Mouse (Mus musculus): ENCODE results near the gene Mpig6b.

Mpig6b gene

DNA sequence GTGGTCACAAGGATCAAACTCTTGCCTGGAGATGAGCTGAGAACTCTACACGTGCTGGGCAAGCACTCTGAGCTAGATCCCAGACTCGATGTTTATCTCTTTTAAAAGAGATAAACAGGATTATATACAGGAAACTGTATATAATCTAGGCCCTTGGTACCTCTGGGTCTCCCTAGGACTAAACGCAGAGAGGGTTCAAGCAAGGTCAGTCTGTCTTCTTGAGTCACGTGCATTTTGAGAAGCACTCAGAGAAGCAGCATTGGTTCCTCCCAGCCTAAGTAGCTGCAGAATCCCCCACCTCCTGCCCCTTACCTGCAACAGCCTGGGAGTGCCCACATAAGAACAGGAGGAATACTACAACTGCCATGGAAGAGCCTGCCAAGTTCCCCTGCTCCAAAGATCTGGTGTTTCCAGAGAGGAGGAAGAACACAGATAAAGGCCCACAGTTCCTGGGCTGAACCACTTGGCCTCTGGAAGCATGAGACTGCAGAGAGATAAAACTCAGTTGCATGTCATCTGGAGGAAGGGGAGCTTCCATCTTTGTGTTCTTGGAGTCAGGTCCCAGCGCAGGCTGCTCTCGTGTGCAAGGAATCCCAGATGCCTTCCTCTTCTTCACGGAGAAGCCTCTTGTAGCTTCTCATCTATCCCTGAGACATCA is 19.4 kb upstream of the Mpig6b start, which contains the start of gene Ly6g6f:
Ly6g6f (minus strand) TSS at position 403 of the 658 bp plus-strand sequence.
- no peak for DNase-seq (ENCODE audit: low read depth, low spot score)

DNA sequence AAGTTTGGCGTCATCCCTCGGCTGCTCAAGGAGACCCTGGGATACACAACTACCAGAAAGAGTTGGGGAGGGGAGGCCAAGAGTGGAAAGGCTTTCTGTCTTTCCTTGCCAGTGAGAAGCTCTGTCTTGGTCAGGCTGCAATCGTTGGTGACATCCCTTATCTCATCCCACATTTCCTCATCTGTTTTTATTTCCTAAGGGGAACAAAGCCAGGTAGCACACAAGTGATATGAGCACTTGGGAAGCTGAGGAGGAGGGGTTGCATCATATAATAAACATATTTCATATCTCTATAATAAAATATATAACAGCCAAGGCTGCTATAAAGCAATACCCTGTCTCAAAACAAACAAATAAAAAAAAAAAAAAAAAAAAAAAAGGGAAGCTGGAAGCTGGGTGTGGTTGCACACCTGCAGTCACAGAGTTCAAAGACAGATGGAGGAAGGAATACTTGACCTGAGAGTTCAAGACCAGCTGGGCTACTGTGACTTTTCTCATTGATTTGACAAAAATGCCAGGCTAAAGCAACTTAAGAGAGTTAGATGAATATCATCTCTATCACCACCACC is 18.0 kb upstream of the Mpig6b start:
- DNase-seq (ENCODE audit: low read depth, low spot score) = no peak

DNA sequence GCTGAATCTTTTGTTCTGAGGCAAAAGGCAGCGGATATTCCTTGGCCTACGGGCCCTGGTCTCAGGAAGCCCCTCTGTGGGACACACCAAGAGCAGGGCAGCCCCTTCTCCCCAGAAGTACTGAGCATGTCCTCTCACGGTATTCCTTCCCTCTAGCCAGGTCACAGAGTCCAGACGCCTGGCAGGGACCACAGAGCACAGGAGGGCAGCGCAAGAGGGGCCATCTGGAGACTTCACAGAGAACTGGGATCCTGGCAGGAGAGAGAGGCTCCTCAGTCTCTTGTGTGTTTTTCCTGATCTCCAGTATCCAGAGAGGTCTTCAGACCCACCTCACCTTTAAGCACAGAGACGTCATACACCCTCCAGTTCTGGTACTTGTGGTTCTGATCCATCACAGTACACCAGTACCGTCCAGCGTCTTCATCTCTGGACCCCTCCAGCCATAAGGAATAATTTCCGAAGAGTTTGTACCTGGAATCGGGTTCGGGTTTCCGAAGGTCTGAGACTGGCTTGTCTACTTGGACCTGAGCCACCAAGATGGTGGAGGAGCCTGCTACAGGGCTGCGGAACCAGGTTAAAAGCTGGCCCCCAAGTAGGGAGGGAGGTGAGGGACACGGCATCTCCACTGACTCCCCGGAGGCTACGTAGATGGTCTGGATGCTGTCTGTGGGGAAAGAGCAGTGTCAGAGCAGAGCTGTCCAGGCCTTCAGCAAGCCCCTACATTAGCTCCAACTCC is 17.0 kb upstream of the Mpig6b start:
- no peak for DNase-seq (ENCODE audit: low read depth, low spot score)

DNA sequence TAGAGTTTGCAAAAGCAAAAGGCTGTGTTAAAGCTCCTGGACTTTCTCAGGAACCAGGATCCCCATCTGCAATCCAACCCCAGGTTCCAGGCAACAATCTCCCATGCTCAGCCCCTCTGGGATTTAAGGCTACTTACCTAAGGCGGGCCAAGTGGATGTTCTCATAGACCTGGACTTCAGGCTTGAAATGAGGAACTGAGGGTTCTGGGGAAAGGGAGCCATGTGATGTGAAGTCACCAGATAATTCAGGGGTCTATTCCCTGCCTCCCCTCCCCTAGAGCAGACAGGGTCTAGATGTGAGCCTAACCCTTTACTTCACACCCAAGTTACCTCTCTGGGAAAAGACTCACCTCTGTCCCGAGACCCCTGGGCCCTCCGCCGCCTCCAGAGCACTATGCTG is 14.7 kb upstream of the Mpig6b start:
- DNase-seq (ENCODE audit: low read depth, low spot score) = no peak

DNA sequence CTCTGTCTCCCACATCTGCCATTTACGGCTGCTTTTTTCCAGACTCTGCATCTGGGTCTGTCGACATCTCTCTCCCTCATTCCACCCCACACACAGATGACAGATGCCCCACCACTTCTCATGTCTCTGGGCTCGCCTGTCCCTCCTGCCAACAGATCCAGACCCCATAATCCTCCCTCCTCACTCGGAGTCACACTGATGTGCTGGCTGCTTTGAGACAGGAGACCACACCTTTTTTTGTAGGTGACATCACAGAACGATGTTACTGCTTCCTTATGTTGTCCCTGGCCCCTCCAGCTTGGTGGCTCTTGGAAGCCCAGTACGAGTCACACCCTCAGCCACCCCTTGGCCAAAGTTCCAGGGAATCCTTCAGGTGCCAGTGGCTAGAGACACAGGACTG is 14.3 kb upstream of the Mpig6b start:
- DNase-seq (ENCODE audit: low read depth, low spot score) = no peak

DNA sequence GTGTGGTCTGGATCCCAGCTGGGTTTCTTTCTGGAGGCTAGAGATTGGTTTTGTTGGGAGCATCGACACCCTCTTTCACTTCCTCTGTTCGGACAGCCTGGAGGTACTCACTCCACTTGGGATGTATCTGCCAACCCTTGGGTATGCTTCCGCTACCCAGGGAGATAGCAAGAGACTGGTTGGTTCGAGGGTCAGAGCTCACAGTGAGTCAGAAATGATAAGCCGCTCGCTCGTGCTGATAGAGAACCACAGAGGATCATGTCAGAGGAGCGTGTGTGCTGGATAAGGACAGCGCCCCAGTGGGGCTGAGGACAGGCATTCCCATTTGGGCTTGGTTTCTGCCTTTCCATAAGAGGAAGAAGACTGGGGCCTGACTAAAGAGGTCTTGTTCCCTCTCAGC is 13.8 kb upstream of the Mpig6b start:
- DNase-seq (ENCODE audit: low read depth, low spot score) = no peak

DNA sequence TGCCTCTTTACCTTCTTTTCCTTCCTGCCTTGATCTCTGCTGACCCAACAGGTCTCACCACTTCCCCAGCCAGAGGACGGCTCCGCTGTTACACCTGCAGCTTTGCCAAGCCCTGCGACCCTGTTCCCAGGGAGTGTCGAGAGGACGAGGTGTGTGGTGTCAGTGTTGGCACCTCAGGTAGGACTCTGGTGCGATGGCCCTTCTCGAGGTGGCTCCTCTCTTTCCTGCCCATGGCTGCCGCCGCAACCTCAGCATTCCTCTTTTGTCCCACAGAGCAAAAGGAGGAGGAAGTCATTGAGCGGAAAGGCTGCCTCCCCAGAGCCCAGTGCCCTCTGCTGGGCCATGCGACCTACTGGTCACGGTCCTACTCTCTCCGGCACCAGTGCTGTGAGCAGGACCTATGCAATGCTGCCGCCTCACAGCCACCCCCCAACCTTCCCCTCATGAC is 11.8 kb upstream of the Mpig6b start, which contains the start of gene Ly6g6d:
Ly6g6d (minus strand) TSS at position 280 of the 448 bp plus-strand sequence.
- DNase-seq (ENCODE audit: low read depth, low spot score) = no peak

DNA sequence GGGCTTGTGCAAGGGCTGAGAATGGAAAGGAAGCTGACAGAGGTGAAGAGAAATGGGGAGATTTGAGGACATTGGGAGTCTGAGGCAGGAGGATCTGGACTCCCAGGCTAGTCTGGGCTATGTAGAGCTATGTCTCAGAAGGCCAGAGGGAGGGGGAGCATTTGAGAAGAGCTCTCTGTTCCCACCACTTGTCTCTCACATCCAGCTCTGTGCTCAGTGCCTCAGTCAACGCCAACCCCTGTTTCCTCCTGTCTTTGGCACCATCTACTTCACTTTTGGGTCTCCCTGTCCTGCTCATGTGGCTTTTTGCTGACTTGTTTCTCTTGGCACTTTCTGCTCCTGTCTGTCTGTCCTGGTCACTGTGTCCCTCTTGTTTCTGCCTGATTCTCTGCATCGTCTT is 11.3 kb upstream of the Mpig6b start:
- DNase-seq (ENCODE audit: low read depth, low spot score) = no peak

DNA sequence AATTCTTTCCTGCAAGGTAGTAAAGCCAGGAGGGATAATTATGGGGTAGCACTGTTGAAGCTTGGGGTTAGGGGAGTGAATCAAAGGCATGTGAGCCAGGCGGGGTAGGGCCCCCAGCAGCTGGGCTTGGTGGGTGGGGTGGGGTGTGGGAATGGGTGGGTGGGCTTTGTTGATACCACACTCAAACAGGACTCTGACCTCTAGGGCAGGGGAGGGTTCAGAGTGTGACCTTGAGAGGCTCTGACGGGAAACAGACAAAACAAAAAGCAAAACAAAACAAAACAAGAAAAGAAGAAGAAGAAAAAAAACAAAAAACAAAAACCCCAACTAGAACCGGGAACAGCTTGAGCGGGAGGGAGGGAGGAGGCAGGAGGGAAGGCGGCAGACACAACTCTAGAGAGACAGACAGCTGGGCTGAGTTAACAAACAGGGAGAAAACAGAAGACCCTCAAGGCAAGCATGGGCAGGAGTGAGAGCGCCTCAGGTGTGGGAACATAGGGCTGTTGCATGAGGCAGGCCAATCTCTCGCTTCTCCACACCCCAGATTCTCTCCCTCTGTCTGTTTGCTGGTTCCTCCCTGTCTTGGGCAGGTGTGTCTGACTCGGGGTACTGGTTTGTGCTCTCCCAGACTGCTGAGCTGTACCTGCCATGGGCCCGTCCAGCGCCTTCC is 10.7 kb upstream of the Mpig6b start, which contains the start of gene Ly6g6e:
Ly6g6e (plus strand) TSS at position 396 of the 670 bp plus-strand sequence.
- DNase-seq (ENCODE audit: low read depth, low spot score) = no peak

DNA sequence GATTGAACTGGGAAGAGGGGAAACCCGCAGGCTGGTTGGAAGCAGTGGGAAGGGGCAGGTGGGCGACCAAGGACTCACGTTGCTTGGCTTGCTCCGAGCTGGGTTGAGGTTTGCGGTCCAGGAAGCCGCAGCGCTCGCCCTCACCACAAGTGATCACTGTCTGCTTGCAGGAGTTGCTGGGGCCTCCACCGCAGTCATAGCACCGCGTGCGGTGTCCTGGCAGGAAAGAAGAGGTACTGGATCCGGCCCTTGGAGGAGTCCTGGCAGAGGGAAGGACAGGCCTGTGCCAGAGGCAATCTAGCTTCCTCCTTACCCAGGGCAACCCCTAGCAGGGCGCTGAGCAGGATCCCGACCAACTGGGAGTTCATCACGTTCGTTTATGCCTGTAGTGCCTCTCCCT is 8.1 kb upstream of the Mpig6b start:
- DNase-seq (ENCODE audit: low read depth, low spot score) = no peak

DNA sequence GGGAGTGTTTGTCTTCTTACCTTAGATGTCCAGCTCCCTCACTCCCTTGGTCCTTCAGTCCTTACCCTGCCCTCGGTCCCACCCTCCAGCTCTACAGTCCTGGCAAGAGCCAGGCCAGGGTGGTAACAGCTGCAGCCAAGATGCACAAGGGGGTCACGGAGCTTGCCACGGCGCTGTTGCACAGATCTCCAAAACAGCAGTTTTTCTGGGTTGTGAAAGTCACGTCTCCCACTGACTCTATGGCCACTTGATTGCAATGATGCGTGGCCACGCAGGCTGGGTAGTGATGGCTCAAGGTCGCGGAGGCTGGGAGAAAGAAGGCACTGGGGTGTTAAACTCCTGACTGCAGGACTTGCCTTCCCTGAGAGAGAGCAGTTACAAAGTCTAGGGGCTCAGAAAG is 5.5 kb upstream of the Mpig6b start:
- no peak for DNase-seq (ENCODE audit: low read depth, low spot score)

DNA sequence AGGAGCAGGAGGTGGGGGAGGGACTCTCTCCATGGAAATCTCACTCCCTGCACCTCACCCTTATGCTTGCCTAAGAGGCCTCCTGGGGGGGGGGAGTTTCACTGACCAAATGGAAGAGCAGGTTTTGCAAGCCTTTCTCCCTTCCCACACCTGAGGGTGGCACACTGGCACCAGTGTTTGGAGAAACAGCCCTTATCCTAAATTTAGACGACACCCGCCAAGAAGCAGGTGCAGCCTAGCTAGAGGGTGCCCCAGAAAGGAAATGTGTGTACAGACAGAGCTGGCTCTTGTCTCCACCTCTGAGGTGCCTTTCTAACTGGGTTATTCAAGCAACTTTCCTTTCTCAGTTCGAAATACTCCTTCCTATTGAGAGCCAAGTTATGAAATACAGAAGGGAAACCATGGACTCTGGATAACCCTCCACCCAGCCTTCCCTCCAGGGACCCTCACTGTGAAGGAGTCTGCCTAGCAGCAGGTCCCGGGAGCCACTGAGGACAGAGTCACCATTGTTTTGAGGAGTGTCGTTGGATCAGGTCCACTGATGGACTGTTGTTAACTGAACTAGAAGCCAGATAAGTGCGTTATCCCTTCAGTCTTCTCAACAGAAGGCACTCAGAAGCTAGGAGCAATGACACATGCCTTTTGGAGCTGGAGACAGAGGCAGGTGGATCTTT is 4.7 kb upstream of the Mpig6b start:
- no peak for DNase-seq (ENCODE audit: low read depth, low spot score)

DNA sequence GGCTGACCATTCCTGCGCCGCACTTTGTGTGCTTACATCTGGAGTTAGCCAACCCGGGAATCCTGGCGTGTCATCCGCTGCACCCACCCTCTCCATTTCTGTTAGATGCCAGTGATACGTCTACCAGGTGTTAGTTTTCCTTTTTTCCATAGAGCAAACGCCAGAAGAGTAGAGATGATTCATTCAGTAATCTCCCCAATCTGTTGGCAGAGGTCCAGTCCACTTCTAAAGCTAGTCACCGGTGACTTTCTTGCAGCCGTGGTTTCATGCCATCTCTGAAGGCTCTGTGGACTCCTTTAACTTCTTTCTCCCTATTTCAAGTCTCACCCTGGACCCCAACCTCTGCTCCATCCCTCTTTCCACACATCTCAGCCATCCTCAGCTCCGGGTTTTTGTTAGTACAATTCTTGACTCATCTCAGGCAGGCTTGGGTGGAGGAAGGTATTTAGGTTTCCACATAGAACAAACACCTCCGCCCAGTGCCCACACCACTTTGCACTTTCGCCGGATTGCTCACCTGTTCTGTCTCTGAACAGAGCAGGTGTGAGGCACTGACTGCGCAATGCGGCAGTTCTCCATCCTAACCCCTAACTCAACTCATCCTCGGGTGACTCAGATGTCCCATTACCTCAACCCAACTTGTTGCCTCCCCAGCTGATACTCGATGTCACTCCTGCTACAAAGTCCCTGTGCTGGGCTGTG is 2.4 kb upstream of the Mpig6b start:
- DNase-seq (ENCODE audit: low read depth, low spot score) = no peak

DNA sequence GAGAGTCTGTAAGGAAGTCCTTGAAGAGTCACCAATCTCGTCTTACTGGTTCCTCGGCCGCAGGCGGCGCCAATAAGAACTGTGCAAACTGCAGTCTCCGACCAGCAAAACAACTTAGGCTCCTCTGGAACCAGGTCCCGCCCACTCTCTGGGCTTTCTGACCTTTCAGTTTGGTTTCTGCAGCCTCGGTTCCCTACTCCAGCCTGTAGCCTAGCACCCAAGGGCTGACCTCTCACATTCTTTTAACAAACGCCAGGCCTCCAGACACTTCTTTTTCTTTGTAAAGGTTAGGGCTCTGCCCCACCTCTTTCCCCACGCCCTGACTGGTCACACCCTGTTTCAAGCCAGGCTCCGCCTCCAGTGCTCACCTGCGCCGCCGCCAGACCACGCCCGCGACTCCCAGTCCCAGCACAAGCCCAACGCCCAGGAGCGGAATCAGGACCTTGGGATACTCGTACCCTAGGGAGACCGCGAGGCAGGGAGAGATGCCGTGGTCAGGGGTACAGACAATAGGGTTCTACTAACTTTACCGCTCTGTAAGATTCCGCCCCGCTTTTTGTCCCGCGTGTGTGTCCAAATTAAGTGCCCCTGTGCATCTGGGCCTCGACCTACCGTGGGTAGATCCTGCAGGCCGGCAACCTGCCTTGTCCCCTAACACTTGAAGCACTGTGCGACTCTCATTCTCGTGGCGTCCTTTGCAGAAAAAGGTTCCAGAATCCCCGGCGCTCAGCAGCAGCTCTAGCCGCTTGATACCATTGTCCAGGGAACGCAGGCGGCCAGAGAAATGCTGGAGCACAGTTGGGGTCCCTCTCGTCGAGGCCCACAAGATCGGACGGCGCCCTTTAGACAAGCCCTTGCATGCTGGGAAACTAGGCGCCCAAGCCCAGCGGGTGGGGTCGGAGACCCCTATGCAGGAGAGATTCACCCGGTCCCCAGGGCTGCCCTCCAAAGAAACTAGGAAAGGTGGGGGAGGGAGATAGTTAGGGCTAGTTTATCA is 735 bp downstream of the Mpig6b start, which contains the start of gene Ly6g6c:
Ly6g6c (plus strand) TSS at position 438 of the 997 bp plus-strand sequence.
- peak; percentile 59 for DNase-seq (ENCODE audit: low read depth, low spot score)

DNA sequence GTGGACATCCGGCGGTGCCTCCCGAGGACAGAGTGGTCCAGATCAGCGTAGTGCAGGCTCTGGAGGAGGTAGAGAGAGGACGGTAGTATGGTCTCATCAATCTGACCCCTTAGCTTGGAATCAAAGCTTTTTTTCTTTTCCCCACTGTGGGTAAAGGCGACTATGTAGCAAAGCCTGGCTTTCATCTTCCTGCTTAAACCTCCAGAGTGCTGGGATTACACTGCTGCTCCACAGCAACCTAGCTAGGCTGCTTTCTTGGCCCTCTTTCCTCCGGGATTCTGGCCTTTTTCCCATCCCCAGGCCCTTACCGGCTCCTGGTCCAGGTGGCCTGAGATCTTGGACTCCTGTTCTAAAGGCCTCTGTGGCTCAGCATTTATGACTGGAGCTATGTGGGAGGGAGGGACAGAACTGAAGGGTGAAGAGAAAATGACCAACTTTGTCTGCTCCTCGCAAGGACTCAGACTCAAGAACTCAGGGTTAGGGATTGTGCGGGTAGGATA is 1.6 kb downstream of the Mpig6b start:
- no peak for DNase-seq (ENCODE audit: low read depth, low spot score)

DNA sequence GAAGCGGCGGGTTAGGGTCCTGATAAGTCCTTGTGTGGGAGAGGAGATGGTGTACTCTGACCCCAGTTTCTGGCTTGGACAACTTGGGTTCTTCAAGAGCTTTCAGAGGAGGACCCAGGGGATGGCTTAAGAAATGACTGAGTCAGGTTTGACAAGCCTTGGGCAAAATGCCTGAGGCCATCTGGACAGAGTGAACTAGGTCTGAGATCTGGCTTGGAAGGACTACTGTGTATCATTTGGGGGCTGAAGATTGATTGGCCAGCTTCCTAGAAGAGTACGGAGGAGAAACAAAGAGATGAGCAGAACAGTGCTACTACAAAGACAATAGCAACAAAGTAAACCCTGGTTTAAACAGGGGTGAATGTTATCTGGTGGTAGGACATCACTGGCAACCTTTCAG is 2.5 kb downstream of the Mpig6b start:
- no peak for DNase-seq (ENCODE audit: low read depth, low spot score)

DNA sequence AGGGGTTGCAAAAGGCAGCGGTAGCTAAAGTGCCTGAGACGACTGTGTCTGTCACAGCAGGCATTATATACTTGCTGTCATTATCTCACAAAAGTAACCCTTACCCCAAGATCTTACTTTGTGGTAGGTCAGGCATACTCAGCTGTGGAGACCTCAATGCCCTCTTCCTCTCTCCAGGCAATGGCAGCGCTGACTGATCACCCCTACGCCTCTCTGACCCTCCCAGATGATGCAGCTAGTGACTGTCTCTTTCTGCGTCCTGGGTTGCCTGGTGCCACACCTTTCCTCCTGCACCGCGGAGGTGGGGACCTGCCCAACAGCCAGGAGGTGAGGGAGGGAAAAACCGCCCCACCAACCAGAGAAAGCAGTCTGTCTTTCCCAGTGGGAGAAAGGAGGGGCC is 4.7 kb downstream of the Mpig6b start:
- DNase-seq (ENCODE audit: low read depth, low spot score) = no peak

DNA sequence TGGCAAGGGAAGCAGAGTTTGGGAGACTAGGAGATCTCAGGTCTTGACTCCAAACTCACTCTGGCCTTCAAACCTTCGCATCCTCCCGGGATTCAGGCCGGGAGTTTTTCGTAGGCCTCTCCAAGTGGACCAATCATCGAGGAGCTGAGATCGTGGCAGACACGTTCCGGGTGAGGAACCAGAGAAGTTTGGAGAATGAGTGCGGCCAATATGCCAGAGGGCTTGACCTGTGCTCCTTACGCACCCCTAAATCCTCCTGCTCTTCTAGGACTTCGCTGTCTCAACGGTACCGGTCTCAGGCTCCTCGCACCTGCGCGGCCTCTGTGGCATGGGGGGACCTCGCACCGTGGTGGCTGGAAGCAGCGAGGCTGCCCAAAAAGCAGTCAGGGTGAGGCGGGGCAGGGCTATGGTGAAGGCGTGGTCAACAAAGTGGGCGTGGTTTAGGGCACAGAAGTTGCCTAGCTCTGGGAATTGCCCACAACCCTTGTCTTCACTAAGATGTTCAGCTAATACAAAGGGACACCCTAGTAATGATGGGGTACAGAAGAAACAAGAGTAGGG is 5.2 kb downstream of the Mpig6b start:
- no peak for DNase-seq (ENCODE audit: low read depth, low spot score)

DNA sequence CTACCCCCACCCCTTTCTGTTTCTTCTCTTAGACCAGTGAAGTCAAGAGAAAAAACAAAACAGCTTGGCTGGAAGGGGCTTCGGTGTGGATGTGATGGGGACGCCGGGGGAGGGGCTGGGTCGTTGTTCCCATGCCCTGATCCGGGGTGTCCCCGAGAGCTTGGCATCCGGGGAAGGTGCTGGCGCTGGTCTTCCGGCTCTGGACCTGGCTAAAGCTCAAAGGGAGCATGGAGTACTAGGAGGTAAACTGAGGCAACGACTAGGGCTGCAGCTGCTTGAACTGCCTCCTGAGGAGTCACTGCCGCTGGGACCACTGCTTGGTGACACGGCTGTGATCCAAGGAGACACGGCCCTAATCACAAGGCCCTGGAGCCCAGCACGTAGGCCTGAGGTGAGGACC is 5.9 kb downstream of the Mpig6b start:
- no peak for DNase-seq (ENCODE audit: low read depth, low spot score)

All from mesoderm, embryonic 11.5 days (tissue).